Mouse (Mus musculus) midbrain, embryonic 10.5 days (tissue): ENCODE measurements around the gene Ndufaf3. TPM values are rescaled to one million over a fixed set of nuclear protein-coding genes. Genes with fewer than 3 reads are reported as not detected.
"Not testable (repeated sequence)": the region's sequence is repeated elsewhere in the genome, so short reads cannot be mapped to it uniquely, and the experiment has no call there.

Experiments used
- DNase-seq: peaks from one replicate; pipeline ENCODE4 v3.0.0-alpha.2; 2017; ENCODE audit warnings: low spot score
- H3K27ac ChIP-seq: fragments of 300-500 bp; sonication (generic); replicated peaks from 2 replicates; pipeline ENCODE4 v1.5.1; 2016; ENCODE audit warnings: mild to moderate bottlenecking
- H3K27me3 ChIP-seq: fragments of 300-500 bp; sonication (generic); 2 replicates; pipeline ENCODE4 v1.6.1; 2016; ENCODE audit warnings: low read depth, mild to moderate bottlenecking; ENCODE audit not compliant: poor library complexity, severe bottlenecking
- H3K36me3 ChIP-seq: fragments of 300-500 bp; sonication (generic); 2 replicates; pipeline ENCODE4 v1.6.1; 2016; ENCODE audit warnings: mild to moderate bottlenecking, moderate library complexity
- H3K4me1 ChIP-seq: fragments of 300-500 bp; sonication (generic); 2 replicates; pipeline ENCODE4 v1.6.1; 2016
- H3K4me3 ChIP-seq: fragments of 300-500 bp; sonication (generic); 2 replicates; pipeline ENCODE4 v1.5.1; 2016; ENCODE audit warnings: mild to moderate bottlenecking, moderate library complexity
- H3K9me3 ChIP-seq: fragments of 300-500 bp; sonication (generic); replicated peaks from 2 replicates; pipeline ENCODE4 v1.6.1; 2016; ENCODE audit warnings: mild to moderate bottlenecking
- WGBS: fragments of 180-500 bp; shearing (Covaris S2); methylation state at CpG from one replicate; pipeline ENCODE4 v1.1.7; 2016; 5-methylcytosine and 5-hydroxymethylcytosine counted together
- polyA plus RNA-seq: library from polyadenylated mRNA; unstranded; fragments of >200 nt; fragmentation: Nextera tagmentation; extraction: Ambion mirVana; gene quantifications from 2 replicates; pipeline ENCODE4 v1.2.1, GENCODE M21; 2016

Ndufaf3 gene
- polyA plus RNA-seq = 47.0 and 50.0 TPM in 2 replicates

GRCm38 (mm10) chr9:108566815-108567776 is at the start of gene Ndufaf3:
TSS of gene Ndufaf3 (minus strand) at chr9:108567434.
- Histone ChIP-seq H3K27me3 (no peaks in the 10 kb centered on the region), H3K4me1 (peaks cover 63% of the 10 kb centered on the region), H3K9me3 (no peaks in the 10 kb centered on the region), H3K4me3 (peak within 1 kb of the TSS; percentile 80), H3K36me3 (peaks cover 56% of the 10 kb centered on the region), H3K27ac (peak within 1 kb of the TSS; percentile 94)
- under 1% methylated on average over 73 of the region's 73 CpGs for WGBS
- DNase-seq = peak; percentile 92

- Histone ChIP-seq H3K36me3 (peaks cover 99% of the 10 kb centered on the region), H3K4me1 (no peaks in the 10 kb centered on the region), H3K4me3 (no peak overlapping the region), H3K9me3 (no peaks in the 10 kb centered on the region), H3K27ac (no peak overlapping the region), H3K27me3 (no peaks in the 10 kb centered on the region)
- DNase-seq = no peak
- 95% methylated on average over 10 of the region's 10 CpGs for WGBS
Measured at GRCm38 (mm10) chr9:108611488-108611887, 44.3 kb upstream of the Ndufaf3 start.

- WGBS = 92% methylated on average over 4 of the region's 4 CpGs
- Histone ChIP-seq H3K9me3 (no peaks in the 10 kb centered on the region), H3K4me3 (no peak overlapping the region), H3K27ac (no peak overlapping the region), H3K27me3 (no peaks in the 10 kb centered on the region), H3K36me3 (peaks cover 100% of the 10 kb centered on the region), H3K4me1 (no peaks in the 10 kb centered on the region)
- no peak for DNase-seq
Measured at GRCm38 (mm10) chr9:108608889-108609288, 41.7 kb upstream of the Ndufaf3 start.

- not testable (repeated sequence) for H3K4me1 ChIP-seq, H3K4me3 ChIP-seq, H3K9me3 ChIP-seq, H3K27me3 ChIP-seq, DNase-seq, H3K27ac ChIP-seq
- peaks cover 100% of the 10 kb centered on the region for H3K36me3 ChIP-seq
- 96% methylated on average over 5 of the region's 5 CpGs for WGBS
Measured at GRCm38 (mm10) chr9:108607929-108608328, 40.7 kb upstream of the Ndufaf3 start.

GRCm38 (mm10) chr9:108601986-108602385 is 34.8 kb upstream of the Ndufaf3 start:
- no peak for DNase-seq
- Histone ChIP-seq H3K4me1 (peaks cover 12% of the 10 kb centered on the region), H3K36me3 (peaks cover 56% of the 10 kb centered on the region), H3K27me3 (no peaks in the 10 kb centered on the region), H3K9me3 (no peaks in the 10 kb centered on the region), H3K27ac (no peak overlapping the region), H3K4me3 (no peak overlapping the region)
- 85% methylated on average over 4 of the region's 4 CpGs for WGBS

GRCm38 (mm10) chr9:108600011-108600410 is 32.8 kb upstream of the Ndufaf3 start:
- H3K9me3 ChIP-seq = no peaks in the 10 kb centered on the region
- H3K4me3 ChIP-seq = no peak overlapping the region
- no peak for DNase-seq
- WGBS = 61% methylated on average over 2 of the region's 2 CpGs
- peaks cover 25% of the 10 kb centered on the region for H3K4me1 ChIP-seq
- H3K27me3 ChIP-seq = 0 out of 2 replicates have a peak, but pooled peaks cover 5% of the 10 kb centered on the region
- H3K36me3 ChIP-seq = peaks cover 36% of the 10 kb centered on the region
- no peak overlapping the region for H3K27ac ChIP-seq

GRCm38 (mm10) chr9:108599021-108599566 is 31.9 kb upstream of the Ndufaf3 start:
- 0 out of 2 replicates have a peak, but pooled peaks cover 5% of the 10 kb centered on the region for H3K27me3 ChIP-seq
- H3K36me3 ChIP-seq = peaks cover 27% of the 10 kb centered on the region
- no peak overlapping the region for H3K4me3 ChIP-seq
- H3K27ac ChIP-seq = no peak overlapping the region
- 73% methylated on average over 4 of the region's 4 CpGs for WGBS
- DNase-seq = no peak
- no peaks in the 10 kb centered on the region for H3K9me3 ChIP-seq
- peaks cover 25% of the 10 kb centered on the region for H3K4me1 ChIP-seq

- 1% methylated on average over 68 of the region's 69 CpGs for WGBS
Measured at GRCm38 (mm10) chr9:108596998-108597764, 29.9 kb upstream of the Ndufaf3 start, which contains the start of gene P4htm. TSS of gene P4htm (minus strand) at chr9:108597667.

GRCm38 (mm10) chr9:108594354-108594753 is 27.1 kb upstream of the Ndufaf3 start:
- 86% methylated on average over 3 of the region's 3 CpGs for WGBS
- no peaks in the 10 kb centered on the region for H3K9me3 ChIP-seq
- H3K4me3 ChIP-seq = no peak overlapping the region
- no peak overlapping the region for H3K27ac ChIP-seq
- H3K36me3 ChIP-seq = peaks cover 24% of the 10 kb centered on the region; the same call in 1 of the 2 replicates
- no peak for DNase-seq
- H3K4me1 ChIP-seq = peaks cover 35% of the 10 kb centered on the region
- peaks cover 17% of the 10 kb centered on the region; the same call in 1 of the 2 replicates for H3K27me3 ChIP-seq

More at GRCm38 (mm10) chr9:108596998-108597764, 29.9 kb upstream of the Ndufaf3 start, which contains the start of gene P4htm:
- Histone ChIP-seq H3K4me3 (peak within 1 kb of the TSS; percentile 71), H3K36me3 (peaks cover 18% of the 10 kb centered on the region), H3K4me1 (peaks cover 28% of the 10 kb centered on the region), H3K27ac (peak within 1 kb of the TSS; percentile 86), H3K9me3 (no peaks in the 10 kb centered on the region), H3K27me3 (0 out of 2 replicates have a peak, but pooled peaks cover 5% of the 10 kb centered on the region)
- DNase-seq = peak; percentile 74

GRCm38 (mm10) chr9:108591462-108591861 is 24.2 kb upstream of the Ndufaf3 start:
- Histone ChIP-seq H3K9me3 (no peaks in the 10 kb centered on the region), H3K4me1 (peaks cover 46% of the 10 kb centered on the region), H3K27me3 (peaks cover 18% of the 10 kb centered on the region; the same call in 1 of the 2 replicates), H3K27ac (no peak overlapping the region), H3K4me3 (no peak overlapping the region), H3K36me3 (peaks cover 24% of the 10 kb centered on the region; the same call in 1 of the 2 replicates)
- no peak for DNase-seq
- 90% methylated on average over 4 of the region's 4 CpGs for WGBS

GRCm38 (mm10) chr9:108589229-108589628 is 22.0 kb upstream of the Ndufaf3 start:
- Histone ChIP-seq H3K4me1 (peaks cover 48% of the 10 kb centered on the region), H3K9me3 (no peaks in the 10 kb centered on the region), H3K36me3 (peaks cover 24% of the 10 kb centered on the region; the same call in 1 of the 2 replicates), H3K27me3 (peaks cover 18% of the 10 kb centered on the region; the same call in 1 of the 2 replicates), H3K27ac (peak overlapping the region; percentile 92), H3K4me3 (peak overlapping the region; percentile 49)
- DNase-seq = no peak
- 77% methylated on average over 5 of the region's 5 CpGs for WGBS

GRCm38 (mm10) chr9:108587571-108588180 is 20.4 kb upstream of the Ndufaf3 start:
- Histone ChIP-seq H3K9me3 (no peaks in the 10 kb centered on the region), H3K36me3 (peaks cover 23% of the 10 kb centered on the region), H3K4me3 (peak overlapping the region; percentile 49), H3K27me3 (peaks cover 18% of the 10 kb centered on the region; the same call in 1 of the 2 replicates), H3K4me1 (peaks cover 48% of the 10 kb centered on the region), H3K27ac (peak overlapping the region; percentile 92)
- 1% methylated on average over 14 of the region's 14 CpGs for WGBS
- peak; percentile 97 for DNase-seq
